Mouse (Mus musculus) natural killer cell, adult 2 months (primary cell): ENCODE data around the gene Odc1.

Source experiments
- DNase-seq, 2 experiments: peaks; one replicate each; pipeline ENCODE4 v3.0.0; 2022; ENCODE audit warnings: low spot score in 2 of 2

Gene Odc1

GRCm38 (mm10) chr12:17588906-17589612 lies 44.5 kb downstream of the Odc1 start:
- DNase-seq = no peak

- no peak for DNase-seq
Measured at GRCm38 (mm10) chr12:17591249-17591648, 46.7 kb downstream of the Odc1 start.

- no peak for DNase-seq
Measured at GRCm38 (mm10) chr12:17593956-17594355, 49.4 kb downstream of the Odc1 start.

GRCm38 (mm10) chr12:17594701-17595100 lies 50.1 kb downstream of the Odc1 start:
- no peak for DNase-seq

- no peak for DNase-seq
Measured at GRCm38 (mm10) chr12:17595166-17595565, 50.6 kb downstream of the Odc1 start.
